Mouse (Mus musculus): ENCODE data around the gene Mymx. TPM values are rescaled to one million over a fixed set of nuclear protein-coding genes. Genes with fewer than 3 reads are reported as not detected.
A peak's percentile ranks its signal among the peaks of the same experiment; 100 is the strongest.

Gene Mymx
- total and polyA plus RNA-seq, 3 experiments, result not detected

DNA sequence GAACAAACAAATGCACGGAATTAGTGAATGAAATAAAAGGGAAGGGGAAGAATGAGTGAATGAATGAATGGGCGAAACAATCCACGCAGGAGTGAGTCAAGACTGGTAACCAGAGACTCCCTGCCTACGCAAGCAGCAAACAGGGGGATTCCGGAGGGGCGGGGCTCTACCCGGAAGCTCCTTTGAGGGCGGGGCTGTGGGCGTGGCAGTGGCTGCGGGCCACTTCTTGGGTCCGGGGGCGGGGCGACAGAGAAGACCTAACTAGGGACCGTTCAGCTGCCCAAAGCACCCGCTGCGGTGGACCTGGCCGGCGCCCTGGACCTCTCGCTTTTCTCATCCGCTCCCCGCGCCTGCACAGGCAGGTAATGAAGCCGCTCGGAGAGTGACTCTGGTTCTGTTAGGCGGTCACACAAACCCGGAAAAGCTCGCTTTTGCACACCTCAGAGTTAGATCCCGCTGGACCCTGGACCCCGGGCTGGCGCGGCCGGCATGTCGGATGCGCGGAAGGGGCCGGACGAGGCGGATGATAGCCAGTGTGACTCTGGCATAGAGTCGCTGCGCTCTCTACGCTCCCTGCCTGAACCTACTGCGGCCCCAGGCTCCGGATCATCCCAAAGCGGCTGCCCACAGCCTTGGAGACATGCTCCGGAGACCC, 46.3 kb downstream of the Mymx start, which contains the start of gene Nfkbie:
Gene Nfkbie (plus strand): TSS at position 252 of the 655 bp plus-strand sequence.
- in situ Hi-C loops (cut with MboI; ENCODE audit: low pct_ligation_motif_present, low pct_unique_long_range_greater_than_20kb, low sequenced_read_pairs), result loop anchor here (5.0 kb wide), 1 partner anchor 78 kb away; the partner anchor contains the start of gene Spats1
- no peaks in the 10 kb centered on the region for H3K27me3 ChIP-seq (replicated peaks)
- peak within 1 kb of the TSS; percentile 99 for H3K27ac ChIP-seq (ENCODE audit: insufficient read depth, low read depth)
- peak within 1 kb of the TSS; percentile 90 to 100 (median 99) for H3K4me3 ChIP-seq (replicated peaks in 1 of 3; ENCODE audit: low read depth in 2 of 3, low read length in 2 of 3, poor library complexity in 1 of 3)
- H3K36me3 ChIP-seq (replicated peaks in 1 of 2; ENCODE audit: control insufficient read depth in 1 of 2, insufficient read depth in 1 of 2, low read length in 1 of 2), result peaks cover 23 to 40% of the 10 kb centered on the region in 2 experiments
- dilution Hi-C loops (cut with MboI; ENCODE audit: extremely low pct_ligation_motif_present, extremely low pct_unique_long_range_greater_than_20kb, low sequenced_read_pairs), result no loop called here
- H3K4me2 ChIP-seq (ENCODE audit: insufficient read depth, low read depth, poor library complexity, severe bottlenecking), result peak within 1 kb of the TSS; percentile 79
- peak; percentile 29; the same call in 1 of the 2 replicates for TF ChIP-seq MAFK (IDR thresholded peaks at IDR 0.05; ENCODE audit: insufficient replicate concordance, low read length)
- no peak for TF ChIP-seq BHLHE40 (IDR thresholded peaks at IDR 0.05; ENCODE audit: low read depth, low read length)
- TF ChIP-seq KAT2A (IDR thresholded peaks at IDR 0.05; ENCODE audit: insufficient replicate concordance, low read length), result 0 out of 2 replicates have a peak, but pooled peaks have one; percentile 59
- TF ChIP-seq MAZ (IDR thresholded peaks at IDR 0.05; ENCODE audit: low read depth, low read length), result peak; percentile 83
- TF ChIP-seq MYC (IDR thresholded peaks at IDR 0.05; ENCODE audit: low read depth, low read length), result 0 out of 2 replicates have a peak, but pooled peaks have one; percentile 39
- peak; percentile 30; the same call in 1 of the 2 replicates for TF ChIP-seq MXI1 (IDR thresholded peaks at IDR 0.05; ENCODE audit: low read depth, low read length)
- TF ChIP-seq USF1 (IDR thresholded peaks at IDR 0.05; ENCODE audit: low read depth, low read length), result no peak
- TF ChIP-seq NRF1 (IDR thresholded peaks at IDR 0.05; ENCODE audit: low read depth, low read length), result 0 out of 2 replicates have a peak, but pooled peaks have one; percentile 15
- peak; percentile 84 for TF ChIP-seq TBP (conservative IDR thresholded peaks at IDR 0.05; ENCODE audit: low read depth, low read length)
- peak; percentile 66; the same call in 1 of the 2 replicates for TF ChIP-seq MEF2A (IDR thresholded peaks at IDR 0.05; ENCODE audit: borderline replicate concordance, low read depth, low read length)
- no peak for TF ChIP-seq HCFC1 (IDR thresholded peaks at IDR 0.05; ENCODE audit: low read depth, low read length)
- TF ChIP-seq SIN3A (IDR thresholded peaks at IDR 0.05; ENCODE audit: low read length), result peak; percentile 80
- peak; percentile 49; the same call in 1 of the 2 replicates for TF ChIP-seq IRF4 (IDR thresholded peaks at IDR 0.05; ENCODE audit: low read depth, low read length)
- TF ChIP-seq CHD2 (IDR thresholded peaks at IDR 0.05; ENCODE audit: low read length), result peak; percentile 60; the same call in 1 of the 2 replicates
- TF ChIP-seq POLR2AphosphoS2 (IDR thresholded peaks at IDR 0.05; ENCODE audit: low read depth, low read length), result peak; percentile 78; the same call in 1 of the 2 replicates
- no peak for TF ChIP-seq E2F4 (IDR thresholded peaks at IDR 0.05; ENCODE audit: insufficient replicate concordance, low read depth, low read length)
- peak; percentile 54; the same call in 1 of the 2 replicates for TF ChIP-seq CHD1 (IDR thresholded peaks at IDR 0.05; ENCODE audit: low read depth, low read length)
- TF ChIP-seq RAD21 (IDR thresholded peaks at IDR 0.05; ENCODE audit: low read depth, low read length), result no peak
- peak; percentile 98 for TF ChIP-seq ELF1 (IDR thresholded peaks at IDR 0.05; ENCODE audit: low read depth, low read length)
- TF ChIP-seq ZC3H11A (IDR thresholded peaks at IDR 0.05; ENCODE audit: low read depth, low read length), result no peak
- peak; percentile 93 for TF ChIP-seq ZMIZ1 (IDR thresholded peaks at IDR 0.05; ENCODE audit: low read depth, low read length)
- TF ChIP-seq TCF12 (IDR thresholded peaks at IDR 0.05; ENCODE audit: low read depth, low read length), result peak; percentile 82
- peak; percentile 93 for TF ChIP-seq POLR2A (IDR thresholded peaks at IDR 0.05; ENCODE audit: low read depth, low read length)
- 0 out of 2 replicates have a peak, but pooled peaks have one; percentile 45 for TF ChIP-seq EP300 (IDR thresholded peaks at IDR 0.05; ENCODE audit: low read length)
- no peak for TF ChIP-seq GABPA (IDR thresholded peaks at IDR 0.05; ENCODE audit: insufficient replicate concordance, low read depth, low read length)
- TF ChIP-seq UBTF (IDR thresholded peaks at IDR 0.05; ENCODE audit: low read depth, low read length), result peak; percentile 79
- TF ChIP-seq JUND (conservative IDR thresholded peaks at IDR 0.05; ENCODE audit: low read depth, low read length), result 0 out of 2 replicates have a peak, but pooled peaks have one; percentile 17
- TF ChIP-seq NELFE (IDR thresholded peaks at IDR 0.05; ENCODE audit: low read depth, low read length), result peak; percentile 86
- no peak for TF ChIP-seq CTCF (conservative IDR thresholded peaks at IDR 0.05 in 1 of 2, IDR thresholded peaks at IDR 0.05 in 1 of 2; ENCODE audit: low read depth in 2 of 2, low read length in 2 of 2)
- no peak for TF ChIP-seq PAX5 (IDR thresholded peaks at IDR 0.05; ENCODE audit: low read length)
- peak; percentile 84 for TF ChIP-seq ETS1 (conservative IDR thresholded peaks at IDR 0.05; ENCODE audit: low read depth, low read length)
- peak; percentile 94 for DNase-seq (ENCODE audit: extremely low read depth)
- peaks cover 21 to 49% of the 10 kb centered on the region in 2 experiments for H3K4me1 ChIP-seq (ENCODE audit: control insufficient read depth in 1 of 2, insufficient read depth in 2 of 2)
- H3K9ac ChIP-seq (ENCODE audit: insufficient read depth, low read depth), result peak within 1 kb of the TSS; percentile 99
- no peaks in the 10 kb centered on the region for H3K9me3 ChIP-seq (replicated peaks; ENCODE audit: low read length)
- peaks cover 37% of the 10 kb centered on the region for H3K79me2 ChIP-seq (replicated peaks; ENCODE audit: control insufficient read depth, extremely low read depth, insufficient read depth, poor library complexity, severe bottlenecking)

All from CH12.LX (cell line).